In the genomic region with DNA sequence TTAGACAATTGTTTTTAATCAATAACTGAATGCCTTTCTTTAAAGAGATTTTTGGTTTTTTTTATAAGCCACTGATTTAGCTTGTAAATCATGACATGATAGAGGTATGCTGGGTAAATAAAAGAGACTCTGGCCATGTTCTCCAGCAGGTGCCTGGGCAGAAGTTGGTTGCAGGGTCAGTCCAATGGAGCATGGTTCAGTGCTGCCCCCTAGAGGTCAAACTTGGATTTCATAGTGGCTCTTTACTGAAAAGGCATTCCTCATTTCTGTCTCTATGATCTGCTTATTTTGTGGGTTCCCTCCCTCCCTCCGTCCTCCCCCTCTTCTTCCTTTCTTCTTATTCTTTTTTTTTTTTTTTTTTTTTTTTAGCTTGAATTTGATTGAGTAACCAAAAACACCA, we compare ENCODE assay signal across 9 mouse cellular contexts. TPM values are rescaled to one million over a fixed set of nuclear protein-coding genes. Genes with fewer than 3 reads are reported as not detected.
A peak's percentile ranks its signal among the peaks of the same experiment; 100 is the strongest.
DNase-seq lines count a peak whose midpoint lies in the region; ATAC-seq and TF ChIP-seq lines count a peak whose summit lies in the region.
"Had no signal": no experiment of that assay in that cellular context is flagged by ENCODE, and none has a peak within 500 bp of the region (broad histone marks: within the 10 kb centered on the region; RNA-seq: fewer than 3 reads in every experiment).

No protein-coding gene starts in this region.

- peak; percentile 96 for TF ChIP-seq RAD21 in CH12.LX (IDR thresholded peaks at IDR 0.05; ENCODE audit: low read depth, low read length)

- dilution Hi-C loops in CH12.LX (cut with MboI; ENCODE audit: extremely low pct_ligation_motif_present, extremely low pct_unique_long_range_greater_than_20kb, low sequenced_read_pairs): no loop called here

- no peak overlapping the region for H3K4me2 ChIP-seq in CH12.LX (ENCODE audit: insufficient read depth, low read depth, poor library complexity, severe bottlenecking)
- no peak overlapping the region for H3K4me2 ChIP-seq in lung, postnatal 0 days (replicated peaks; ENCODE audit: low read depth, low read length)
- H3K4me2 ChIP-seq: limb, embryonic 15.5 days had no signal

- 17% methylated on average over 1 of the region's 1 CpGs for WGBS in heart, adult 2 months
- 6% methylated on average over 1 of the region's 1 CpGs for WGBS in lung, postnatal 0 days

- H3K4me3 ChIP-seq in CH12.LX (replicated peaks in 1 of 3; ENCODE audit: low read depth in 2 of 3, low read length in 2 of 3, poor library complexity in 1 of 3): no peak overlapping the region
- H3K4me3 ChIP-seq in heart, adult 2 months: no peak overlapping the region
- no peak overlapping the region for H3K4me3 ChIP-seq in lung, postnatal 0 days (ENCODE audit: low read depth, low read length)
- H3K4me3 ChIP-seq: limb, embryonic 15.5 days had no signal

- peaks cover 28 to 66% of the 10 kb centered on the region in 2 experiments for H3K36me3 ChIP-seq in CH12.LX (replicated peaks in 1 of 2; ENCODE audit: control insufficient read depth in 1 of 2, insufficient read depth in 1 of 2, low read length in 1 of 2)
- H3K36me3 ChIP-seq in heart, adult 2 months (ENCODE audit: control insufficient read depth, insufficient read depth, low read length): no peaks in the 10 kb centered on the region
- peaks cover 13% of the 10 kb centered on the region; the same call in 1 of the 2 replicates for H3K36me3 ChIP-seq in lung, postnatal 0 days (ENCODE audit: insufficient read depth, low read length)

- no peak for TF ChIP-seq POLR2A in CH12.LX (IDR thresholded peaks at IDR 0.05; ENCODE audit: low read depth, low read length)
- TF ChIP-seq POLR2A in heart, adult 2 months (IDR thresholded peaks at IDR 0.05; ENCODE audit: insufficient read depth, low read depth, low read length): no peak

- in situ Hi-C loops in CH12.LX (cut with MboI; ENCODE audit: low pct_ligation_motif_present, low pct_unique_long_range_greater_than_20kb, low sequenced_read_pairs): loop anchor here (5.0 to 10.0 kb wide), 2 partner anchors 69 to 206 kb away; no protein-coding TSS in a partner anchor

- intact Hi-C loops in heart, adult 2 months (cut with DNase I): loop anchor here (1.0 to 5.0 kb wide), 2 partner anchors 65 to 219 kb away; no protein-coding TSS in a partner anchor

- H3K79me2 ChIP-seq in CH12.LX (replicated peaks; ENCODE audit: control insufficient read depth, extremely low read depth, insufficient read depth, poor library complexity, severe bottlenecking): no peaks in the 10 kb centered on the region
- peaks cover 2% of the 10 kb centered on the region for H3K79me2 ChIP-seq in heart, adult 2 months (replicated peaks; ENCODE audit: control insufficient read depth, insufficient read depth, low read length)

- no peak overlapping the region for H3K9ac ChIP-seq in CH12.LX (ENCODE audit: insufficient read depth, low read depth)
- H3K9ac ChIP-seq in heart, adult 2 months (ENCODE audit: low read depth, low read length): no peak overlapping the region
- no peak overlapping the region for H3K9ac ChIP-seq in lung, postnatal 0 days (replicated peaks; ENCODE audit: low read depth)
- H3K9ac ChIP-seq: limb, embryonic 15.5 days had no signal

- peaks cover 0 to 11% of the 10 kb centered on the region in 2 experiments; a peak in 2 of 4 replicates for H3K4me1 ChIP-seq in CH12.LX (ENCODE audit: control insufficient read depth in 1 of 2, insufficient read depth in 2 of 2)
- H3K4me1 ChIP-seq in heart, adult 2 months (ENCODE audit: control insufficient read depth, insufficient read depth, low read length): no peaks in the 10 kb centered on the region; the same call in 1 of the 2 replicates
- no peaks in the 10 kb centered on the region for H3K4me1 ChIP-seq in lung, postnatal 0 days (ENCODE audit: insufficient read depth, low read depth, low read length)
- H3K4me1 ChIP-seq: limb, embryonic 15.5 days had no signal

- no peak for TF ChIP-seq EP300 in CH12.LX (IDR thresholded peaks at IDR 0.05; ENCODE audit: low read length)
- TF ChIP-seq EP300 in heart, adult 2 months (IDR thresholded peaks at IDR 0.05; ENCODE audit: insufficient read depth, low read depth, low read length): peak; percentile 89
- TF ChIP-seq EP300 in lung, postnatal 0 days (IDR thresholded peaks at IDR 0.05): no peak

- DNase-seq in CH12.LX (ENCODE audit: extremely low read depth): peak; percentile 80
- peak; percentile 81 for DNase-seq in R1 (ENCODE audit: low read depth, low spot score)
- DNase-seq in cerebellum, postnatal 25 days: peak; percentile 78 to 90
- DNase-seq in heart, adult 2 months: peak; percentile 60 to 69
- DNase-seq in layer of hippocampus, adult 18-20 months (ENCODE audit: low spot score in 2 of 2): peak; percentile 25 to 90
- DNase-seq in lung, postnatal 0 days (ENCODE audit: low spot score): peak; percentile 85
- DNase-seq in right cerebral cortex, postnatal 36 days (ENCODE audit: low spot score in 2 of 2): peak; percentile 34 to 48
- peak; percentile 38 for DNase-seq in yolk sac, embryonic 10.5 days (ENCODE audit: low spot score)

- peak; percentile 90 to 98 for TF ChIP-seq CTCF in CH12.LX (conservative IDR thresholded peaks at IDR 0.05 in 1 of 2, IDR thresholded peaks at IDR 0.05 in 1 of 2; ENCODE audit: low read depth in 2 of 2, low read length in 2 of 2)
- peak; percentile 92 for TF ChIP-seq CTCF in heart, adult 2 months (IDR thresholded peaks at IDR 0.05)
- TF ChIP-seq CTCF in lung, postnatal 0 days (IDR thresholded peaks at IDR 0.05): peak; percentile 91

- no peaks in the 10 kb centered on the region for H3K9me3 ChIP-seq in CH12.LX (replicated peaks; ENCODE audit: low read length)
- H3K9me3 ChIP-seq in lung, postnatal 0 days (ENCODE audit: low read length): no peaks in the 10 kb centered on the region
- H3K9me3 ChIP-seq: limb, embryonic 15.5 days had no signal

- no peaks in the 10 kb centered on the region for H3K27me3 ChIP-seq in CH12.LX (replicated peaks)
- H3K27me3 ChIP-seq in heart, adult 2 months (ENCODE audit: control insufficient read depth, insufficient read depth, low read length): no peaks in the 10 kb centered on the region
- no peaks in the 10 kb centered on the region for H3K27me3 ChIP-seq in lung, postnatal 0 days (replicated peaks; ENCODE audit: insufficient read depth, low read length)
- H3K27me3 ChIP-seq: limb, embryonic 15.5 days had no signal

- peak; percentile 56 for ATAC-seq in lung, postnatal 0 days

- no peak overlapping the region for H3K27ac ChIP-seq in CH12.LX (ENCODE audit: insufficient read depth, low read depth)
- H3K27ac ChIP-seq in heart, adult 2 months: no peak overlapping the region
- no peak overlapping the region for H3K27ac ChIP-seq in lung, postnatal 0 days (ENCODE audit: low read length)
- H3K27ac ChIP-seq: limb, embryonic 15.5 days had no signal

TF ChIP-seq in CH12.LX, 34 proteins besides CTCF, POLR2A, EP300 and RAD21:
- TF ChIP-seq ZC3H11A (IDR thresholded peaks at IDR 0.05; ENCODE audit: low read depth, low read length) (peak; percentile 64), NELFE (IDR thresholded peaks at IDR 0.05; ENCODE audit: low read depth, low read length) (no peak), MAX (IDR thresholded peaks at IDR 0.05; ENCODE audit: low read length) (no peak), SMC3 (IDR thresholded peaks at IDR 0.05; ENCODE audit: low read depth, low read length) (peak; percentile 92)

RNA-seq across cellular contexts. Expression of a gene that starts 27.6 kb away (rescaled TPM):
- total RNA-seq in CH12.LX (2012; rRNA removed) (0.38 TPM in 2 replicates), CH12.LX (2014; rRNA removed) (0.15 and 0.23 TPM in 2 replicates)
- polyA plus RNA-seq in CH12.LX (2012; ENCODE audit: insufficient read length, low read depth): 0.10 TPM in 1 of 2 replicates, not detected in the other
- under 1 TPM; 0.26 to 0.30 TPM for total RNA-seq in heart, adult 2 months (2021)
- 0.06 and 0.15 TPM in 2 replicates for polyA plus RNA-seq in heart, adult 2 months (2012; rRNA removed)
- total RNA-seq in layer of hippocampus, adult 18-20 months (2021): 1 to 10 TPM; 1.4 to 1.5 TPM
- 0.42 and 0.61 TPM in 2 replicates for polyA plus RNA-seq in lung, postnatal 0 days (2015; fragmentation: Nextera tagmentation; extraction: Ambion mirVana)

RNA-seq across cellular contexts. Expression of a gene that starts 38.5 kb away (rescaled TPM):
- 6.2 and 6.3 TPM in 2 replicates for total RNA-seq in CH12.LX (2012; rRNA removed)
- total RNA-seq in CH12.LX (2014; rRNA removed): 3.0 and 3.5 TPM in 2 replicates
- 9.4 and 9.8 TPM in 2 replicates for polyA plus RNA-seq in CH12.LX (2012; ENCODE audit: insufficient read length, low read depth)
- 10 to 100 TPM; 47.6 to 54.4 TPM for total RNA-seq in heart, adult 2 months (2021)
- 16.1 and 22.3 TPM in 2 replicates for polyA plus RNA-seq in heart, adult 2 months (2012; rRNA removed)
- total RNA-seq in layer of hippocampus, adult 18-20 months (2021): 10 to 100 TPM; 45.1 to 50.3 TPM
- polyA plus RNA-seq in lung, postnatal 0 days (2015; fragmentation: Nextera tagmentation; extraction: Ambion mirVana): 18.5 and 19.6 TPM in 2 replicates

Comparison
In these comparisons a context has a peak if more than half of its experiments do, and no peak if none do; other contexts are left out.
1. RNA of a gene that starts 38.5 kb away (total RNA-seq): 47.6 to 54.4 TPM in heart, adult 2 months and 45.1 to 50.3 TPM in layer of hippocampus, adult 18-20 months; 3.0 to 6.3 TPM in CH12.LX; every median in the first group is over 4 times any median in the second.
2. Peak in every context shown above with its lines, with median percentiles within 50 percentile points of each other: DNase-seq and CTCF ChIP-seq.